Mouse (Mus musculus): ENCODE measurements at regions not wholly inside any gene's neighbourhood (a gene's known extent, or its start where the extent isn't known, plus 50 kb on each side); places are given as distances from the start of the nearest gene placed in this dataset.

DNA sequence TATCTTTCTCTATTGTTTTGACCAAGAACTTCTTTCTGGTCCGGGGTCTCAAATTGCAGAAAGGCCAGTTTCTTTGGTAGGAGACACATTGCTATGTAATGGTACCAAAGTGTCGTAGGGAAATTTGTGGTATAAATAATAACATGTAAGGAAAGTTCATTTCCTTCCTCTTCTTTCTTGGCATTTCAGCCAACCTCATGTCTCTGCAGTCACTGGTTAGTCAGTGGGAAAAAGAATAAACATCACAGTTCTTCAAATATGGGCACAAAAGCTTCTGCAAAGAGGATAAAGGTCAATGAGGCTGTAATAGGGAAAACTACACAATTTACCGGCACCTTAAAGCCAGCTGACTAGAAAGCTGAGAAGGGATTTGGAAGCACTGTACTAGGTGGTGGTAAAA lies 68.5 kb upstream of the Rgs1 start:
- ATAC-seq (ENCODE audit: insufficient read depth), result no peak
- no peaks in the 10 kb centered on the region for H3K4me1 ChIP-seq (ENCODE audit: insufficient read depth)
- no peak for TF ChIP-seq CTCF (IDR thresholded peaks at IDR 0.05; ENCODE audit: low read depth)
- no peak overlapping the region for H3K4me2 ChIP-seq
- no peak overlapping the region for H3K9ac ChIP-seq
- no peak for DNase-seq
- no peaks in the 10 kb centered on the region for H3K36me3 ChIP-seq (ENCODE audit: insufficient read depth)
- no peaks in the 10 kb centered on the region for H3K27me3 ChIP-seq (ENCODE audit: insufficient read depth, low read length)
- WGBS, result 71% methylated on average over 3 of the region's 3 CpGs
- no peak overlapping the region for H3K4me3 ChIP-seq (ENCODE audit: low read depth, low read length)
- H3K9me3 ChIP-seq (ENCODE audit: low read depth, low read length), result no peaks in the 10 kb centered on the region
- H3K27ac ChIP-seq (ENCODE audit: low read depth), result no peak overlapping the region

GRCm38 (mm10) chr1:144316251-144316650 lies 67.2 kb upstream of the Rgs1 start:
- no peaks in the 10 kb centered on the region for H3K9me3 ChIP-seq (ENCODE audit: low read depth, low read length)
- ATAC-seq (ENCODE audit: insufficient read depth) (no peak), DNase-seq (no peak)
- 75% methylated on average over 2 of the region's 2 CpGs for WGBS
- no peak overlapping the region for H3K9ac ChIP-seq
- H3K4me3 ChIP-seq (ENCODE audit: low read depth, low read length), result no peak overlapping the region
- H3K27me3 ChIP-seq (ENCODE audit: insufficient read depth, low read length), result no peaks in the 10 kb centered on the region
- no peaks in the 10 kb centered on the region for H3K4me1 ChIP-seq (ENCODE audit: insufficient read depth)
- TF ChIP-seq CTCF (IDR thresholded peaks at IDR 0.05; ENCODE audit: low read depth), result no peak
- H3K27ac ChIP-seq (ENCODE audit: low read depth), result no peak overlapping the region
- H3K36me3 ChIP-seq (ENCODE audit: insufficient read depth), result no peaks in the 10 kb centered on the region
- no peak overlapping the region for H3K4me2 ChIP-seq

DNA sequence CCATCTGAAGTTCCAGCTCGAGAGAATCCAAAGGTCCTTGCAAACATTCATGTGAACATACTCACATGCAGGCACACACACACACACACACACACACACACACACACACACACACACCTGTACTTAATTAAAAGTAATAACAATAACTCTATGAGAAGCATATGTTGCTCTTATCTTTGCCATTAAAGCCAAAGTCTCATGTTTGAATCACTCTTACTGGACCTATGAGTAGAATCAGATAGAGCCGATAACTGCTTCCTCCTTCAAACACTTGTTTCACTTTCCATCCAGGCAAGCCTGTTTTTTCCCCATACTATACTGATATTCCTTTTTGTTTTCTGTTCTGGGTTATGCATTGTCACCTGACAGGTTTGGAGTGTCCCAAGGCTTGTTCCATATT lies 65.3 kb upstream of the Rgs1 start:
- no peaks in the 10 kb centered on the region for H3K36me3 ChIP-seq (ENCODE audit: insufficient read depth)
- no peaks in the 10 kb centered on the region for H3K9me3 ChIP-seq (ENCODE audit: low read depth, low read length)
- WGBS, result 80% methylated on average over 2 of the region's 2 CpGs
- ATAC-seq (ENCODE audit: insufficient read depth), result no peak
- TF ChIP-seq CTCF (IDR thresholded peaks at IDR 0.05; ENCODE audit: low read depth), result no peak
- H3K4me2 ChIP-seq, result no peak overlapping the region
- no peaks in the 10 kb centered on the region for H3K4me1 ChIP-seq (ENCODE audit: insufficient read depth)
- H3K27me3 ChIP-seq (ENCODE audit: insufficient read depth, low read length), result no peaks in the 10 kb centered on the region
- no peak for DNase-seq
- H3K27ac ChIP-seq (ENCODE audit: low read depth), result no peak overlapping the region
- H3K9ac ChIP-seq, result no peak overlapping the region
- H3K4me3 ChIP-seq (ENCODE audit: low read depth, low read length), result no peak overlapping the region

GRCm38 (mm10) chr1:144313318-144313717 lies 64.3 kb upstream of the Rgs1 start:
- no peak for ATAC-seq (ENCODE audit: insufficient read depth)
- Histone ChIP-seq H3K27me3 (ENCODE audit: insufficient read depth, low read length) (no peaks in the 10 kb centered on the region), H3K9me3 (ENCODE audit: low read depth, low read length) (no peaks in the 10 kb centered on the region), H3K4me3 (ENCODE audit: low read depth, low read length) (no peak overlapping the region), H3K4me2 (no peak overlapping the region), H3K4me1 (ENCODE audit: insufficient read depth) (no peaks in the 10 kb centered on the region), H3K36me3 (ENCODE audit: insufficient read depth) (no peaks in the 10 kb centered on the region), H3K27ac (ENCODE audit: low read depth) (no peak overlapping the region), H3K9ac (no peak overlapping the region)
- no peak for TF ChIP-seq CTCF (IDR thresholded peaks at IDR 0.05; ENCODE audit: low read depth)
- 68% methylated on average over 1 of the region's 1 CpGs for WGBS
- no peak for DNase-seq

GRCm38 (mm10) chr1:144309901-144310300 lies 60.9 kb upstream of the Rgs1 start:
- H3K4me2 ChIP-seq, result no peak overlapping the region
- H3K27me3 ChIP-seq (ENCODE audit: insufficient read depth, low read length), result no peaks in the 10 kb centered on the region
- H3K36me3 ChIP-seq (ENCODE audit: insufficient read depth), result no peaks in the 10 kb centered on the region
- 54% methylated on average over 3 of the region's 3 CpGs for WGBS
- no peak overlapping the region for H3K4me3 ChIP-seq (ENCODE audit: low read depth, low read length)
- no peak for ATAC-seq (ENCODE audit: insufficient read depth)
- H3K9ac ChIP-seq, result no peak overlapping the region
- no peaks in the 10 kb centered on the region for H3K9me3 ChIP-seq (ENCODE audit: low read depth, low read length)
- TF ChIP-seq CTCF (IDR thresholded peaks at IDR 0.05; ENCODE audit: low read depth), result no peak
- no peak for DNase-seq
- no peaks in the 10 kb centered on the region for H3K4me1 ChIP-seq (ENCODE audit: insufficient read depth)
- no peak overlapping the region for H3K27ac ChIP-seq (ENCODE audit: low read depth)

DNA sequence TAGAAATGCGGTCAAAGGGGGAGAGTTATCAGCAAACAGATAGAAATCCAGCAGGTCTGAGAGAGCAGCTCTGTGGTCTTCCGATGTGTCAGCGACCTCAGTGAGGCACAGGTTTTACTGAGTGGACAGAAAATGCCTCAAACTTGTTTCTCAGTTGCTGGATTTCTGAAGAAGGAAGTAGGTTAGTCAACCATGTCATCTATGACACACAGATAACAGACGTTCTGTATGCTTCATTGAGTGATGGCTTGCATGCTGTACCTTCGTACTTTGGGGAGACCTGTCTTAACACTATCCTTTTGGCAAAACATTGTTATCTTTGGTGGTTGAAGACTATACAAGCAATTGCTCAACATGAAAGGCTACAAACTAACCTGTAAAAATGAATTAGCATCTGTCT lies 59.3 kb upstream of the Rgs1 start:
- no peaks in the 10 kb centered on the region for H3K4me1 ChIP-seq (ENCODE audit: insufficient read depth)
- no peak for DNase-seq
- H3K27me3 ChIP-seq (ENCODE audit: insufficient read depth, low read length), result no peaks in the 10 kb centered on the region
- no peak for TF ChIP-seq CTCF (IDR thresholded peaks at IDR 0.05; ENCODE audit: low read depth)
- no peak overlapping the region for H3K4me2 ChIP-seq
- WGBS, result 78% methylated on average over 5 of the region's 5 CpGs
- no peak overlapping the region for H3K4me3 ChIP-seq (ENCODE audit: low read depth, low read length)
- no peak overlapping the region for H3K9ac ChIP-seq
- no peak overlapping the region for H3K27ac ChIP-seq (ENCODE audit: low read depth)
- no peaks in the 10 kb centered on the region for H3K36me3 ChIP-seq (ENCODE audit: insufficient read depth)
- no peak for ATAC-seq (ENCODE audit: insufficient read depth)
- no peaks in the 10 kb centered on the region for H3K9me3 ChIP-seq (ENCODE audit: low read depth, low read length)

GRCm38 (mm10) chr1:144307854-144308285 lies 58.8 kb upstream of the Rgs1 start:
- H3K9ac ChIP-seq, result no peak overlapping the region
- DNase-seq (no peak), ATAC-seq (ENCODE audit: insufficient read depth) (no peak)
- no peak overlapping the region for H3K4me2 ChIP-seq
- no peak overlapping the region for H3K4me3 ChIP-seq (ENCODE audit: low read depth, low read length)
- no peaks in the 10 kb centered on the region for H3K9me3 ChIP-seq (ENCODE audit: low read depth, low read length)
- no peaks in the 10 kb centered on the region for H3K27me3 ChIP-seq (ENCODE audit: insufficient read depth, low read length)
- no peaks in the 10 kb centered on the region for H3K4me1 ChIP-seq (ENCODE audit: insufficient read depth)
- no peaks in the 10 kb centered on the region for H3K36me3 ChIP-seq (ENCODE audit: insufficient read depth)
- no peak overlapping the region for H3K27ac ChIP-seq (ENCODE audit: low read depth)
- WGBS, result 89% methylated on average over 2 of the region's 2 CpGs
- TF ChIP-seq CTCF (IDR thresholded peaks at IDR 0.05; ENCODE audit: low read depth), result no peak

Measured in lung, embryonic 14.5 days (tissue).